Mouse (Mus musculus) B cell, adult 2 months (primary cell): ENCODE measurements at regions not wholly inside any gene's neighbourhood (a gene's known extent, or its start where the extent isn't known, plus 50 kb on each side); places are given as distances from the start of the nearest gene placed in this dataset.

Source experiments
- DNase-seq, 2 experiments: peaks; one replicate each; pipeline ENCODE4 v3.0.0; 2022

GRCm38 (mm10) chr4:95507141-95507945, 50.0 kb upstream of the Fggy start:
- no peak for DNase-seq
